Mouse (Mus musculus) lung, postnatal 0 days (tissue): ENCODE data around the gene Sh2d2a. TPM values are rescaled to one million over a fixed set of nuclear protein-coding genes. Genes with fewer than 3 reads are reported as not detected.
A peak's percentile ranks its signal among the peaks of the same experiment; 100 is the strongest.

Source experiments
- ATAC-seq: fragments of 200-750 bp; cut with Nextera tagmentation; 2 replicates; pipeline ENCODE4 v1.8.0; 2017; ENCODE audit warnings: moderate library complexity
- DNase-seq: peaks from one replicate; pipeline ENCODE4 v3.0.0-alpha.2; 2016; ENCODE audit warnings: low spot score
- H3K27ac ChIP-seq: fragments of 300-500 bp; sonication (generic); 2 replicates; pipeline ENCODE4 v1.5.1; 2014; ENCODE audit warnings: antibody characterized with exemption, mild to moderate bottlenecking, low read length, mixed read lengths
- H3K27me3 ChIP-seq: fragments of 300-500 bp; sonication (generic); replicated peaks from 2 replicates; pipeline ENCODE4 v1.6.1; 2014; ENCODE audit warnings: low read length, mixed read lengths; ENCODE audit not compliant: insufficient read depth
- H3K36me3 ChIP-seq: fragments of 300-500 bp; sonication (generic); 2 replicates; pipeline ENCODE4 v1.6.1; 2014; ENCODE audit warnings: low read length, mixed read lengths; ENCODE audit not compliant: insufficient read depth
- H3K4me1 ChIP-seq: fragments of 300-500 bp; sonication (generic); 2 replicates; pipeline ENCODE4 v1.6.1; 2014; ENCODE audit warnings: antibody characterized with exemption, low read depth, low read length, mixed read lengths; ENCODE audit not compliant: insufficient read depth
- H3K4me2 ChIP-seq: fragments of 300-500 bp; sonication (generic); replicated peaks from 2 replicates; pipeline ENCODE4 v1.6.1; 2014; ENCODE audit warnings: low read depth, mild to moderate bottlenecking, low read length, moderate library complexity, mixed read lengths
- H3K4me3 ChIP-seq: fragments of 300-500 bp; sonication (generic); 2 replicates; pipeline ENCODE4 v1.5.1; 2014; ENCODE audit warnings: low read depth, low read length
- H3K9ac ChIP-seq: fragments of 300-500 bp; sonication (generic); replicated peaks from 2 replicates; pipeline ENCODE4 v1.6.1; 2014; ENCODE audit warnings: low read depth, mild to moderate bottlenecking
- H3K9me3 ChIP-seq: fragments of 300-500 bp; sonication (generic); 2 replicates; pipeline ENCODE4 v1.6.1; 2016; ENCODE audit warnings: low read length, mixed read lengths
- CTCF ChIP-seq: IDR thresholded peaks from 2 replicates; pipeline ENCODE4 v1.5.1; 2016; ENCODE audit warnings: antibody characterized with exemption, mild to moderate bottlenecking
- EP300 ChIP-seq: IDR thresholded peaks from 2 replicates; pipeline ENCODE4 v1.6.1; 2016; ENCODE audit warnings: antibody characterized with exemption, mild to moderate bottlenecking, control low read depth
- WGBS: fragments of 180-500 bp; shearing (Covaris S2); extraction: QIAGEN DNeasy Blood & Tissue Kit; methylation state at CpG from one replicate; pipeline ENCODE4 v1.1.7; 2014; 5-methylcytosine and 5-hydroxymethylcytosine counted together
- polyA plus RNA-seq: library from polyadenylated mRNA; unstranded; fragments of >200 nt; fragmentation: Nextera tagmentation; extraction: Ambion mirVana; gene quantifications from 2 replicates; pipeline ENCODE4 v1.2.1, GENCODE M21; 2015

The Sh2d2a gene
- polyA plus RNA-seq, 1 experiment from 2014 or later: 0.25 TPM

DNA sequence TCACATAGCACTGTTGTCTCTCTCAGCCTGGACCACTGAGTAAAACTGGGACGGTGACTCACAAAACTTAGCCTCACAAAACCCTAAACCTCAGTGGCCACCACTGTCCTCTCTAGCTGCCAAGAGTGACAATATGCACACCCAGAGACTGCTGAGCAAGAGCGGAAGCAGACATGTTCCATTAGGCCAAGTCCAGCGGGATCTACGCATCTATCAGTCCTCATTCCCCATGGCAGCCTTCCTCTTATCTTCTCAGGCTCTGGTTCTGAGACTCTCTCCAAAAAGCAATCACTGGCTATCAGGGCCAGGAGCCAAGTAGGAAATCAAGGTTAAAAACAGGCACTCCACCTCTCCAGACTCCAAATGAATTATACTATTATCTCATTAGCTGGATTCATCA lies 31.2 kb downstream of the Sh2d2a start:
- Histone ChIP-seq H3K4me1 (no peaks in the 10 kb centered on the region), H3K9me3 (no peaks in the 10 kb centered on the region), H3K4me2 (no peak overlapping the region), H3K27ac (no peak overlapping the region), H3K4me3 (no peak overlapping the region), H3K9ac (no peak overlapping the region), H3K27me3 (no peaks in the 10 kb centered on the region), H3K36me3 (no peaks in the 10 kb centered on the region)
- 88% methylated on average over 4 of the region's 4 CpGs for WGBS
- DNase-seq (no peak), ATAC-seq (no peak)
- TF ChIP-seq EP300: no peak
- TF ChIP-seq CTCF: no peak

- Histone ChIP-seq H3K9me3 (no peaks in the 10 kb centered on the region), H3K27me3 (no peaks in the 10 kb centered on the region), H3K9ac (peak overlapping the region; percentile 89), H3K36me3 (no peaks in the 10 kb centered on the region), H3K4me2 (peak overlapping the region; percentile 89), H3K4me1 (peaks cover 15% of the 10 kb centered on the region), H3K4me3 (peak overlapping the region; percentile 93), H3K27ac (peak overlapping the region; percentile 87; the same call in 1 of the 2 replicates)
- WGBS: 0% methylated on average over 3 of the region's 3 CpGs
- ATAC-seq (no peak), DNase-seq (no peak)
- TF ChIP-seq EP300 (no peak), CTCF (no peak)
Observed at GRCm38 (mm10) chr3:87884291-87884690, 37.7 kb downstream of the Sh2d2a start.

DNA sequence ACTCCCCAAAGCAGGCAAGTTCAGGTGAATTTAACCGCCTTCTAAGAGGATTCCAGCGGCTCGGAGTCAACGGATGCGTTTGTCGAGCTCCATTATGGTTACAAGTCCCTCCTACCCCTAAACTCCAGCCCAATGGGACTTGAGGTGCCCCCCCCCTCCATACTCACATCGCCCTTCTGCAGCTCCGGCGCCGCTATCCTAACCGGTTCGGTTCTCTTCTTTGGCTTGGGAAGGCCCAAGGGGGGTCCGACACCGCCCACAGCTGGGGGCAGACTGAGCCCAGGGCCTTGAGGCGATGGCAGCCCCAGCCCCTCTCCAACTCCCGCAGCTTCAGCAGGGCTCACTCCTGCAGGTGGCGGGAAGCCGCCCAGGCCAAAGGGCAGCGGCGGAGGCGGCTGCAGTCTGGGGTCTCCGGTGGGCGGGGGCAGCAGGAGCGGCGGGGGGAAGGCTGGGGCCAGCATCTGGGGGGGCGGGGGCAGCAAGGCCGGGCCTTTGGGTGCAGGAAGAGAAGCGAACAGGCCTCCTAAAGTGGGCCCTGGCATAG lies 38.2 kb downstream of the Sh2d2a start:
- Histone ChIP-seq H3K9ac (peak overlapping the region; percentile 89), H3K27me3 (no peaks in the 10 kb centered on the region), H3K4me2 (peak overlapping the region; percentile 89), H3K9me3 (no peaks in the 10 kb centered on the region), H3K4me3 (peak overlapping the region; percentile 93), H3K4me1 (peaks cover 15% of the 10 kb centered on the region), H3K27ac (peak overlapping the region; percentile 87), H3K36me3 (no peaks in the 10 kb centered on the region)
- ATAC-seq (peak; percentile 0; the same call in 1 of the 2 replicates), DNase-seq (peak; percentile 73)
- no peak for TF ChIP-seq EP300
- no peak for TF ChIP-seq CTCF
- under 1% methylated on average over 20 of the region's 28 CpGs for WGBS

- H3K9ac ChIP-seq: peak within 1 kb of the TSS; percentile 89
- peak; percentile 29; the same call in 1 of the 2 replicates for TF ChIP-seq CTCF
- TF ChIP-seq EP300: peak; percentile 71
- peak within 1 kb of the TSS; percentile 87 for H3K27ac ChIP-seq
- peak within 1 kb of the TSS; percentile 89 for H3K4me2 ChIP-seq
- no peaks in the 10 kb centered on the region for H3K36me3 ChIP-seq
- H3K4me1 ChIP-seq: peaks cover 15% of the 10 kb centered on the region
- no peaks in the 10 kb centered on the region for H3K9me3 ChIP-seq
- peak; percentile 97 for ATAC-seq
- WGBS: under 1% methylated on average over 25 of the region's 33 CpGs
- H3K27me3 ChIP-seq: no peaks in the 10 kb centered on the region
- peak within 1 kb of the TSS; percentile 93 for H3K4me3 ChIP-seq
- DNase-seq: peak; percentile 100
Observed at GRCm38 (mm10) chr3:87885281-87886003, 38.9 kb downstream of the Sh2d2a start, which contains the start of gene Prcc. Gene Prcc (minus strand): TSS chr3:87885608.

GRCm38 (mm10) chr3:87886004-87886365 lies 39.4 kb downstream of the Sh2d2a start:
- no peak for TF ChIP-seq CTCF
- no peak for TF ChIP-seq EP300
- Histone ChIP-seq H3K9ac (no peak overlapping the region), H3K4me2 (peak overlapping the region; percentile 89), H3K4me3 (peak overlapping the region; percentile 38), H3K9me3 (no peaks in the 10 kb centered on the region), H3K36me3 (no peaks in the 10 kb centered on the region), H3K27me3 (no peaks in the 10 kb centered on the region), H3K27ac (no peak overlapping the region), H3K4me1 (peaks cover 15% of the 10 kb centered on the region)
- DNase-seq (no peak), ATAC-seq (peak; percentile 0; the same call in 1 of the 2 replicates)
- WGBS: 6% methylated on average over 10 of the region's 10 CpGs

DNA sequence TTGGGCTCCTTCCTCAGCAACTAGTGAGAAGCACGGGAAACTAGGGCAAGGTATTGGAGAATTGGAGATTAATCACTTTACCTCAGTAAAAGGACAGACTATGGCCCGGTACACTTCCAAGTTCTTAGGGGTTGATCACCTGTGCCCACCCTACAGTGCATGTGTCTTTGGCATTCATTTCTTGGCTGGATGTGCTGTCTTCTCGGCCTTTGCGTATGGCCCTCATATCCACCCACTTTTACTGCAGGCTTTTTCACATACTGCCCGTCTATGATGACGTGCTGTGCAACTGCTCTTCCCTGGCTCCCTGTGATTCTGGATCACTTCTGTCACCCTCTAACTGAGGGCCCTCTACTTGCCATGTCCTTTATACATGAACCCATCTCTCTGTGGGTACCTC lies 39.9 kb downstream of the Sh2d2a start:
- Histone ChIP-seq H3K4me3 (no peak overlapping the region), H3K4me1 (peaks cover 15% of the 10 kb centered on the region), H3K4me2 (no peak overlapping the region), H3K36me3 (no peaks in the 10 kb centered on the region), H3K27me3 (no peaks in the 10 kb centered on the region), H3K27ac (no peak overlapping the region), H3K9me3 (no peaks in the 10 kb centered on the region), H3K9ac (no peak overlapping the region)
- WGBS: 83% methylated on average over 6 of the region's 6 CpGs
- no peak for ATAC-seq
- DNase-seq: peak; percentile 20
- TF ChIP-seq CTCF (no peak), EP300 (no peak)
